Mouse (Mus musculus): Measurements from ENCODE around the gene Ptpdc1. TPM values are rescaled to one million over a fixed set of nuclear protein-coding genes. Genes with fewer than 3 reads are reported as not detected.

Gene Ptpdc1
- polyA plus RNA-seq, 1 experiment from 2014 or later = 18.8 TPM

GRCm38 (mm10) chr13:48664916-48665655 is 39.6 kb upstream of the Ptpdc1 start:
- H3K4me1 ChIP-seq (ENCODE audit: control insufficient read depth, insufficient read depth, low read length) = peaks cover 15% of the 10 kb centered on the region
- no peaks in the 10 kb centered on the region for H3K9me3 ChIP-seq (replicated peaks; ENCODE audit: control insufficient read depth, low read length, poor library complexity, severe bottlenecking)
- H3K27me3 ChIP-seq (ENCODE audit: control insufficient read depth, insufficient read depth, low read depth, low read length) = peaks cover 42% of the 10 kb centered on the region
- no peak overlapping the region for H3K9ac ChIP-seq (ENCODE audit: low read depth, low read length)
- ATAC-seq = no peak
- no peak overlapping the region for H3K4me2 ChIP-seq (ENCODE audit: low read length)
- WGBS = 2% methylated on average over 39 of the region's 39 CpGs
- no peak overlapping the region for H3K4me3 ChIP-seq (ENCODE audit: low read depth, low read length)
- H3K36me3 ChIP-seq (ENCODE audit: control insufficient read depth, insufficient read depth, low read length) = no peaks in the 10 kb centered on the region
- no peak overlapping the region for H3K27ac ChIP-seq (ENCODE audit: low read length)

- Histone ChIP-seq H3K4me2 (ENCODE audit: low read length) (no peak overlapping the region), H3K36me3 (ENCODE audit: control insufficient read depth, insufficient read depth, low read length) (no peaks in the 10 kb centered on the region), H3K9me3 (replicated peaks; ENCODE audit: control insufficient read depth, low read length, poor library complexity, severe bottlenecking) (no peaks in the 10 kb centered on the region), H3K27me3 (ENCODE audit: control insufficient read depth, insufficient read depth, low read depth, low read length) (peaks cover 45% of the 10 kb centered on the region), H3K27ac (ENCODE audit: low read length) (no peak overlapping the region), H3K4me1 (ENCODE audit: control insufficient read depth, insufficient read depth, low read length) (peaks cover 15% of the 10 kb centered on the region), H3K9ac (ENCODE audit: low read depth, low read length) (no peak overlapping the region), H3K4me3 (ENCODE audit: low read depth, low read length) (no peak overlapping the region)
- no peak for ATAC-seq
- WGBS = 9% methylated on average over 7 of the region's 7 CpGs
These were observed 38.5 kb upstream of the Ptpdc1 start for GRCm38 (mm10) chr13:48663988-48664339.

- no peak overlapping the region for H3K27ac ChIP-seq (ENCODE audit: low read length)
- no peaks in the 10 kb centered on the region for H3K36me3 ChIP-seq (ENCODE audit: control insufficient read depth, insufficient read depth, low read length)
- H3K9me3 ChIP-seq (replicated peaks; ENCODE audit: control insufficient read depth, low read length, poor library complexity, severe bottlenecking) = no peaks in the 10 kb centered on the region
- 2% methylated on average over 54 of the region's 54 CpGs for WGBS
- 0 out of 2 replicates have a peak overlapping the region, but pooled peaks have one; percentile 18 for H3K9ac ChIP-seq (ENCODE audit: low read depth, low read length)
- H3K4me3 ChIP-seq (ENCODE audit: low read depth, low read length) = peak overlapping the region; percentile 30
- peaks cover 45% of the 10 kb centered on the region for H3K27me3 ChIP-seq (ENCODE audit: control insufficient read depth, insufficient read depth, low read depth, low read length)
- H3K4me1 ChIP-seq (ENCODE audit: control insufficient read depth, insufficient read depth, low read length) = peaks cover 10% of the 10 kb centered on the region
- peak overlapping the region; percentile 57 for H3K4me2 ChIP-seq (ENCODE audit: low read length)
- no peak for ATAC-seq
These were observed 37.9 kb upstream of the Ptpdc1 start for GRCm38 (mm10) chr13:48663211-48663987.

- 0 out of 2 replicates have a peak within 1 kb of the TSS, but pooled peaks have one; percentile 18 for H3K9ac ChIP-seq (ENCODE audit: low read depth, low read length)
- under 1% methylated on average over 38 of the region's 73 CpGs for WGBS
- H3K27me3 ChIP-seq (ENCODE audit: control insufficient read depth, insufficient read depth, low read depth, low read length) = peaks cover 49% of the 10 kb centered on the region
- no peaks in the 10 kb centered on the region for H3K36me3 ChIP-seq (ENCODE audit: control insufficient read depth, insufficient read depth, low read length)
- no peak for ATAC-seq
- no peak within 1 kb of the TSS for H3K27ac ChIP-seq (ENCODE audit: low read length)
- H3K4me3 ChIP-seq (ENCODE audit: low read depth, low read length) = peak within 1 kb of the TSS; percentile 30
- peaks cover 10% of the 10 kb centered on the region for H3K4me1 ChIP-seq (ENCODE audit: control insufficient read depth, insufficient read depth, low read length)
- peak within 1 kb of the TSS; percentile 57 for H3K4me2 ChIP-seq (ENCODE audit: low read length)
- H3K9me3 ChIP-seq (replicated peaks; ENCODE audit: control insufficient read depth, low read length, poor library complexity, severe bottlenecking) = no peaks in the 10 kb centered on the region
These were observed 37.1 kb upstream of the Ptpdc1 start, which contains the start of gene Barx1 for GRCm38 (mm10) chr13:48662431-48663143. Gene Barx1, plus strand, starts transcription at chr13:48662998.

- Histone ChIP-seq H3K4me2 (ENCODE audit: low read length) (no peak overlapping the region), H3K4me3 (ENCODE audit: low read depth, low read length) (no peak overlapping the region), H3K27me3 (ENCODE audit: control insufficient read depth, insufficient read depth, low read depth, low read length) (peaks cover 56% of the 10 kb centered on the region), H3K9ac (ENCODE audit: low read depth, low read length) (no peak overlapping the region), H3K9me3 (replicated peaks; ENCODE audit: control insufficient read depth, low read length, poor library complexity, severe bottlenecking) (no peaks in the 10 kb centered on the region), H3K27ac (ENCODE audit: low read length) (no peak overlapping the region), H3K36me3 (ENCODE audit: control insufficient read depth, insufficient read depth, low read length) (no peaks in the 10 kb centered on the region), H3K4me1 (ENCODE audit: control insufficient read depth, insufficient read depth, low read length) (peaks cover 10% of the 10 kb centered on the region)
- ATAC-seq = no peak
- 0% methylated on average over 1 of the region's 1 CpGs for WGBS
These were observed 36.1 kb upstream of the Ptpdc1 start for GRCm38 (mm10) chr13:48661561-48661960.

GRCm38 (mm10) chr13:48660741-48661140 is 35.3 kb upstream of the Ptpdc1 start:
- Histone ChIP-seq H3K27ac (ENCODE audit: low read length) (no peak overlapping the region), H3K4me1 (ENCODE audit: control insufficient read depth, insufficient read depth, low read length) (peaks cover 12% of the 10 kb centered on the region), H3K9me3 (replicated peaks; ENCODE audit: control insufficient read depth, low read length, poor library complexity, severe bottlenecking) (no peaks in the 10 kb centered on the region), H3K36me3 (ENCODE audit: control insufficient read depth, insufficient read depth, low read length) (no peaks in the 10 kb centered on the region), H3K4me3 (ENCODE audit: low read depth, low read length) (no peak overlapping the region), H3K4me2 (ENCODE audit: low read length) (no peak overlapping the region), H3K9ac (ENCODE audit: low read depth, low read length) (no peak overlapping the region), H3K27me3 (ENCODE audit: control insufficient read depth, insufficient read depth, low read depth, low read length) (peaks cover 62% of the 10 kb centered on the region)
- no peak for ATAC-seq
- WGBS = 11% methylated on average over 6 of the region's 6 CpGs

- Histone ChIP-seq H3K4me1 (ENCODE audit: control insufficient read depth, insufficient read depth, low read length) (peaks cover 12% of the 10 kb centered on the region), H3K9ac (ENCODE audit: low read depth, low read length) (no peak overlapping the region), H3K4me3 (ENCODE audit: low read depth, low read length) (no peak overlapping the region), H3K27me3 (ENCODE audit: control insufficient read depth, insufficient read depth, low read depth, low read length) (peaks cover 63% of the 10 kb centered on the region), H3K27ac (ENCODE audit: low read length) (no peak overlapping the region), H3K9me3 (replicated peaks; ENCODE audit: control insufficient read depth, low read length, poor library complexity, severe bottlenecking) (no peaks in the 10 kb centered on the region), H3K36me3 (ENCODE audit: control insufficient read depth, insufficient read depth, low read length) (no peaks in the 10 kb centered on the region), H3K4me2 (ENCODE audit: low read length) (no peak overlapping the region)
- no peak for ATAC-seq
- WGBS = 2% methylated on average over 11 of the region's 11 CpGs
These were observed 34.8 kb upstream of the Ptpdc1 start for GRCm38 (mm10) chr13:48660221-48660734.

- no peak for ATAC-seq
- Histone ChIP-seq H3K4me1 (ENCODE audit: control insufficient read depth, insufficient read depth, low read length) (peaks cover 12% of the 10 kb centered on the region), H3K4me2 (ENCODE audit: low read length) (no peak overlapping the region), H3K27ac (ENCODE audit: low read length) (no peak overlapping the region), H3K9ac (ENCODE audit: low read depth, low read length) (no peak overlapping the region), H3K27me3 (ENCODE audit: control insufficient read depth, insufficient read depth, low read depth, low read length) (peaks cover 61% of the 10 kb centered on the region), H3K9me3 (replicated peaks; ENCODE audit: control insufficient read depth, low read length, poor library complexity, severe bottlenecking) (no peaks in the 10 kb centered on the region), H3K36me3 (ENCODE audit: control insufficient read depth, insufficient read depth, low read length) (no peaks in the 10 kb centered on the region), H3K4me3 (ENCODE audit: low read depth, low read length) (no peak overlapping the region)
- under 1% methylated on average over 38 of the region's 38 CpGs for WGBS
These were observed 34.1 kb upstream of the Ptpdc1 start for GRCm38 (mm10) chr13:48659254-48660220.
